Mouse (Mus musculus) limb, embryonic 13.5 days (tissue): Measurements from ENCODE around the gene Lrch3. TPM values are rescaled to one million over a fixed set of nuclear protein-coding genes. Genes with fewer than 3 reads are reported as not detected.
"Not testable (repeated sequence)": the region's sequence is repeated elsewhere in the genome, so short reads cannot be mapped to it uniquely, and the experiment has no call there.

ENCODE experiments used
- ATAC-seq: fragments of 200-750 bp; cut with Nextera tagmentation; 2 replicates; pipeline ENCODE4 v1.8.0; 2017; ENCODE audit warnings: low read depth, moderate number of reproducible peaks, moderate TSS enrichment; ENCODE audit not compliant: low FRiP score
- H3K27ac ChIP-seq: fragments of 300-500 bp; sonication (generic); 2 replicates; pipeline ENCODE4 v1.5.1; 2015; ENCODE audit warnings: inconsistent platforms, mild to moderate bottlenecking, moderate library complexity
- H3K27me3 ChIP-seq: fragments of 300-500 bp; sonication (generic); 2 replicates; pipeline ENCODE4 v1.6.1; 2015; ENCODE audit warnings: mild to moderate bottlenecking, inconsistent platforms
- H3K36me3 ChIP-seq: fragments of 300-500 bp; sonication (generic); 2 replicates; pipeline ENCODE4 v1.6.1; 2015; ENCODE audit warnings: inconsistent platforms, mild to moderate bottlenecking, moderate library complexity
- H3K4me1 ChIP-seq: fragments of 300-500 bp; sonication (generic); 2 replicates; pipeline ENCODE4 v1.6.1; 2015; ENCODE audit warnings: inconsistent platforms
- H3K4me2 ChIP-seq: fragments of 300-500 bp; sonication (generic); replicated peaks from 2 replicates; pipeline ENCODE4 v1.6.1; 2015; ENCODE audit warnings: inconsistent platforms, mild to moderate bottlenecking, moderate library complexity
- H3K4me3 ChIP-seq: fragments of 300-500 bp; sonication (generic); 2 replicates; pipeline ENCODE4 v1.5.1; 2015; ENCODE audit warnings: moderate library complexity, mild to moderate bottlenecking, inconsistent platforms
- H3K9ac ChIP-seq: fragments of 300-500 bp; sonication (generic); 2 replicates; pipeline ENCODE4 v1.6.1; 2015; ENCODE audit warnings: mild to moderate bottlenecking, inconsistent platforms
- H3K9me3 ChIP-seq: fragments of 300-500 bp; sonication (generic); 2 replicates; pipeline ENCODE4 v1.6.1; 2016; ENCODE audit warnings: inconsistent platforms
- WGBS: fragments of 180-500 bp; shearing (Covaris S2); methylation state at CpG from one replicate; pipeline ENCODE4 v1.1.7; 2015; 5-methylcytosine and 5-hydroxymethylcytosine counted together
- polyA plus RNA-seq: library from polyadenylated mRNA; unstranded; fragments of >200 nt; fragmentation: Nextera tagmentation; extraction: Ambion mirVana; gene quantifications from 2 replicates; pipeline ENCODE4 v1.2.1, GENCODE M21; 2015

The Lrch3 gene
- polyA plus RNA-seq, result 31.2 and 36.7 TPM in 2 replicates

- no peaks in the 10 kb centered on the region for H3K27me3 ChIP-seq
- peak within 1 kb of the TSS; percentile 93 for H3K9ac ChIP-seq
- H3K36me3 ChIP-seq, result no peaks in the 10 kb centered on the region
- H3K27ac ChIP-seq, result peak within 1 kb of the TSS; percentile 83
- H3K4me1 ChIP-seq, result peaks cover 6% of the 10 kb centered on the region
- under 1% methylated on average over 79 of the region's 85 CpGs for WGBS
- H3K4me2 ChIP-seq, result peak within 1 kb of the TSS; percentile 74
- ATAC-seq, result peak; percentile 94
- peak within 1 kb of the TSS; percentile 97 for H3K4me3 ChIP-seq
- H3K9me3 ChIP-seq, result no peaks in the 10 kb centered on the region
Measured at GRCm38 (mm10) chr16:32913937-32914881, at the start of gene Lrch3. Lrch3 (plus strand) TSS chr16:32914100.

- Histone ChIP-seq H3K27ac (no peak overlapping the region), H3K36me3 (peaks cover 10% of the 10 kb centered on the region), H3K27me3 (no peaks in the 10 kb centered on the region), H3K4me3 (no peak overlapping the region), H3K9me3 (no peaks in the 10 kb centered on the region), H3K9ac (no peak overlapping the region), H3K4me1 (peaks cover 16% of the 10 kb centered on the region), H3K4me2 (no peak overlapping the region)
- 87% methylated on average over 4 of the region's 4 CpGs for WGBS
- ATAC-seq, result no peak
Measured at GRCm38 (mm10) chr16:32865401-32865800, 48.5 kb upstream of the Lrch3 start.

GRCm38 (mm10) chr16:32866713-32867112, 47.2 kb upstream of the Lrch3 start:
- 87% methylated on average over 5 of the region's 5 CpGs for WGBS
- H3K27me3 ChIP-seq, result no peaks in the 10 kb centered on the region
- H3K4me1 ChIP-seq, result peaks cover 16% of the 10 kb centered on the region
- no peaks in the 10 kb centered on the region; the same call in 1 of the 2 replicates for H3K36me3 ChIP-seq
- H3K4me3 ChIP-seq, result peak overlapping the region; percentile 87
- ATAC-seq, result no peak
- no peaks in the 10 kb centered on the region for H3K9me3 ChIP-seq
- no peak overlapping the region for H3K27ac ChIP-seq
- H3K4me2 ChIP-seq, result peak overlapping the region; percentile 85
- H3K9ac ChIP-seq, result peak overlapping the region; percentile 86

- no peaks in the 10 kb centered on the region for H3K27me3 ChIP-seq
- H3K4me3 ChIP-seq, result peak overlapping the region; percentile 87
- H3K4me2 ChIP-seq, result peak overlapping the region; percentile 85
- WGBS, result under 1% methylated on average over 35 of the region's 35 CpGs
- H3K27ac ChIP-seq, result peak overlapping the region; percentile 44; the same call in 1 of the 2 replicates
- peak overlapping the region; percentile 86 for H3K9ac ChIP-seq
- H3K9me3 ChIP-seq, result no peaks in the 10 kb centered on the region
- no peaks in the 10 kb centered on the region; the same call in 1 of the 2 replicates for H3K36me3 ChIP-seq
- peak; percentile 99 for ATAC-seq
- peaks cover 16% of the 10 kb centered on the region for H3K4me1 ChIP-seq
Measured at GRCm38 (mm10) chr16:32867919-32868552, 45.9 kb upstream of the Lrch3 start.

- no peaks in the 10 kb centered on the region for H3K36me3 ChIP-seq
- no peak for ATAC-seq
- H3K4me3 ChIP-seq, result no peak overlapping the region
- H3K9ac ChIP-seq, result no peak overlapping the region
- no peaks in the 10 kb centered on the region for H3K27me3 ChIP-seq
- peaks cover 16% of the 10 kb centered on the region for H3K4me1 ChIP-seq
- no peak overlapping the region for H3K4me2 ChIP-seq
- H3K9me3 ChIP-seq, result no peaks in the 10 kb centered on the region
- WGBS, result 65% methylated on average over 5 of the region's 5 CpGs
- no peak overlapping the region for H3K27ac ChIP-seq
Measured at GRCm38 (mm10) chr16:32870231-32870630, 43.7 kb upstream of the Lrch3 start.

GRCm38 (mm10) chr16:32873366-32873765, 40.5 kb upstream of the Lrch3 start:
- Histone ChIP-seq H3K9ac (no peak overlapping the region), H3K4me1 (peaks cover 5% of the 10 kb centered on the region; the same call in 1 of the 2 replicates), H3K36me3 (no peaks in the 10 kb centered on the region), H3K27ac (no peak overlapping the region), H3K27me3 (no peaks in the 10 kb centered on the region), H3K9me3 (no peaks in the 10 kb centered on the region), H3K4me2 (no peak overlapping the region), H3K4me3 (no peak overlapping the region)
- 54% methylated on average over 3 of the region's 3 CpGs for whole genome bisulfite sequencing
- no peak for ATAC-seq

GRCm38 (mm10) chr16:32875281-32875680, 38.6 kb upstream of the Lrch3 start:
- ATAC-seq, H3K27me3 ChIP-seq, H3K9me3 ChIP-seq, H3K36me3 ChIP-seq, H3K9ac ChIP-seq, H3K4me2 ChIP-seq, H3K4me3 ChIP-seq, H3K27ac ChIP-seq: not testable (repeated sequence)
- WGBS, result 64% methylated on average over 1 of the region's 1 CpGs
- peaks cover 13% of the 10 kb centered on the region for H3K4me1 ChIP-seq

GRCm38 (mm10) chr16:32875847-32876246, 38.1 kb upstream of the Lrch3 start:
- H3K4me3 ChIP-seq, result no peak overlapping the region
- no peaks in the 10 kb centered on the region for H3K27me3 ChIP-seq
- WGBS, result 88% methylated on average over 3 of the region's 3 CpGs
- H3K4me1 ChIP-seq, result peaks cover 13% of the 10 kb centered on the region
- H3K36me3 ChIP-seq, result peaks cover 3% of the 10 kb centered on the region; the same call in 1 of the 2 replicates
- H3K9ac ChIP-seq, result no peak overlapping the region
- no peaks in the 10 kb centered on the region for H3K9me3 ChIP-seq
- H3K27ac ChIP-seq, result no peak overlapping the region
- H3K4me2 ChIP-seq, result no peak overlapping the region
- ATAC-seq, result no peak

- Histone ChIP-seq H3K36me3 (peaks cover 3% of the 10 kb centered on the region; the same call in 1 of the 2 replicates), H3K9ac (peak overlapping the region; percentile 92), H3K4me3 (peak overlapping the region; percentile 92), H3K4me2 (peak overlapping the region; percentile 88), H3K27me3 (no peaks in the 10 kb centered on the region), H3K4me1 (peaks cover 13% of the 10 kb centered on the region), H3K27ac (no peak overlapping the region), H3K9me3 (no peaks in the 10 kb centered on the region)
- ATAC-seq, result no peak
- 26% methylated on average over 9 of the region's 9 CpGs for WGBS
Measured at GRCm38 (mm10) chr16:32876831-32877230, 37.1 kb upstream of the Lrch3 start.

- H3K36me3 ChIP-seq, result peaks cover 3% of the 10 kb centered on the region; the same call in 1 of the 2 replicates
- WGBS, result under 1% methylated on average over 80 of the region's 83 CpGs
- H3K27me3 ChIP-seq, result no peaks in the 10 kb centered on the region
- peaks cover 13% of the 10 kb centered on the region for H3K4me1 ChIP-seq
- peak within 1 kb of the TSS; percentile 88 for H3K4me2 ChIP-seq
- peak within 1 kb of the TSS; percentile 92 for H3K4me3 ChIP-seq
- H3K27ac ChIP-seq, result peak within 1 kb of the TSS; percentile 87
- ATAC-seq, result peak; percentile 96
- H3K9me3 ChIP-seq, result no peaks in the 10 kb centered on the region
- H3K9ac ChIP-seq, result peak within 1 kb of the TSS; percentile 92
Measured at GRCm38 (mm10) chr16:32877343-32878156, 36.4 kb upstream of the Lrch3 start, which contains the start of the genes Fyttd1 and Rubcn. Fyttd1 (plus strand) TSS chr16:32877500. Rubcn (minus strand) TSS chr16:32877766.

- Histone ChIP-seq H3K27ac (peak overlapping the region; percentile 74), H3K27me3 (no peaks in the 10 kb centered on the region), H3K36me3 (peaks cover 3% of the 10 kb centered on the region; the same call in 1 of the 2 replicates), H3K4me3 (peak overlapping the region; percentile 92), H3K4me1 (peaks cover 13% of the 10 kb centered on the region), H3K9ac (peak overlapping the region; percentile 92), H3K4me2 (peak overlapping the region; percentile 88), H3K9me3 (no peaks in the 10 kb centered on the region)
- ATAC-seq, result peak; percentile 41; the same call in 1 of the 2 replicates
- WGBS, result under 1% methylated on average over 34 of the region's 34 CpGs
Measured at GRCm38 (mm10) chr16:32878157-32878598, 35.7 kb upstream of the Lrch3 start.
